Mouse (Mus musculus): ENCODE measurements around the gene Slc39a12.

The Slc39a12 gene

GRCm38 (mm10) chr2:14388162-14388561 is at the start of gene Slc39a12:
Slc39a12 (plus strand) TSS chr2:14388316.
- no peak for DNase-seq (ENCODE audit: low read depth, low spot score)

DNA sequence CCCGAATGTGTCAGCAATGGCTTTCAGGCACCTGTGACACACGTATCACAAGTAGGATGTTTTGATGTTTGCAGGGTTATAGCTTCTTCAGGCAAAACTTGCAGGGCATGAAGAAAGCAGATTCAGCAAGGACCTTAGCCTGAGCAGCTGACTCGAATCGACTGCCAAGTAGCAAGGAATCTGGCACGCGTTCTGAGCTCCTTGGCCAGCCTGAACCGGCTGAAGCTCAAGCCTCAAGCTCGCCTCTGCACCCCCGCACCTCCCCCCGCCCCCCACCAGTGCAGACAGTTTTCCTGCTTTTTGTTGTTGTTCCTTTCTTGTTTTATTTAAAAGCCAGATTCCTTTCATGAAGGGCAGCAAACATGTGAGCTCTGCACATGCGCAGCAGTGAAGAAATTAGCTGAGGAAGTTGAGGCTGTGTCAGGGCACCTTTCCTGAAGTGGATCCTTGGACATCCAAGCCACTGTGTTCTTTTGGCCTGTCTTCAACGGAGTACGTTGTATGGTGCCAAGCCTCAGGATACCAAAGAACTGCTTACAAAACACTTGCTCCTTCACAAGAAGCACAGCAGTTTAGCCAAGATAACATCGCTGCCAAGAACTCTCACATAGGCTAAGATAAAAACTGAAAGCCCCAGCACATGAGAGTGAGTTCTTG is 46.3 kb upstream of the Slc39a12 start:
- no peak for DNase-seq (ENCODE audit: low read depth, low spot score)

GRCm38 (mm10) chr2:14342309-14342839 is 45.7 kb upstream of the Slc39a12 start:
- no peak for DNase-seq (ENCODE audit: low read depth, low spot score)

DNA sequence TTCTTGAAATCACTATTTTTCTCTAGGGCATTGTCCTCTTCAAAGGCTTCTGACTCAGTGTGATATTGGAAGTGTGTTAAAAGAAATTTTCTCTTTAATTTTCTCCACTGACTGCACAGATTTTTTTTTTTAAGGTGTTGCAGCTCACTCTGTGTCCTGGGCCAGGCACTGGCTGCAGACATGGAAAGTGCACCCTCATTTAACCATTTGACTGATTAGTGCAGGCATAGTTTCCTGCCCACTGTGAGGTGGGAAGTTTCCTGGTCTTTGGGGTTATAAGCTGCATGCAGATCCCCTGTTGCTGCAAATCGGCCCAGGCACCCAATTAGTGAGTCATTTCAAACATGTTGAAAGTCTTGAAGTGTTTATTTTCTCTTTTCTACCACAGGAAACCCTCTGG is 740 bp downstream of the Slc39a12 start:
- no peak for DNase-seq (ENCODE audit: low read depth, low spot score)

- DNase-seq (ENCODE audit: low read depth, low spot score), result no peak
Observed at GRCm38 (mm10) chr2:14390900-14391299, 2.8 kb downstream of the Slc39a12 start.

GRCm38 (mm10) chr2:14403000-14403399 is 14.9 kb downstream of the Slc39a12 start:
- no peak for DNase-seq (ENCODE audit: low read depth, low spot score)

DNA sequence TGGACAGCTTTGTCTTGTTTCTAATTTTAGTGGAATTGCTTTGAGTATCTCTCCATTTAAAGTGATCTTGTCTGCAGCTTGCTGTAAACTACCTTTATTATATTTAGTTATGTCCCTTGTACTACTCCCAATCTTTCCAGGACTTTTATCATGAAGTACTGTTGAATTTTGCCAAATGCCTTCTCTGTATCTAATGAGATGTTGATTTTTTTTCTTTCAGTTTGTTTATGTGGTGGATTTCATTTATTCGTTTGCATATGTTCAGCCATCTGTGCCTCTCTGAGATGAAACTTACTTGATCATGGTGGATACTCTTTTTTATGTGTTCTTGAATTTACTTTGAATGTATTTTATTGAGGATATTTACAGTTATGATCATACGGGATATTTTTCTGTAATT is 40.9 kb downstream of the Slc39a12 start:
- no peak for DNase-seq (ENCODE audit: low read depth, low spot score)

DNA sequence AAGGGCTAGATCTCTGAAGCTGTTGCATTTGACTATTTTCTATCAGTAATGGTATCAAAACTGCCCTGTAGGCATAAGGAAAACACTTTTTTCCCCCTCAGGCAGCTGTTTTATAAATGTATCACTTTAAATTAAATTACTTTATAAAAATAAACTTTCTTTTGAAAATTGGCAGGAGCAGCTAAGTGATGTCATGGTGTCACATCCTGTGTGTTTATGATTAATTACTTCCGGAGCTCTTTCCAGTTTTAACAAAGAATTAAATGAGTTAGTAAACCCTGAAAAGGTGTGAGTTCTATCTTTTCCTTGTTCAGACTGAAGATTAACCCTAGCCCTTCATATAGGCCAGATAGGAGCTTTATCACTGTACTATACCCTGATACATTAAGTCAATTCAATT is 59.2 kb downstream of the Slc39a12 start:
- DNase-seq (ENCODE audit: low read depth, low spot score), result no peak

DNA sequence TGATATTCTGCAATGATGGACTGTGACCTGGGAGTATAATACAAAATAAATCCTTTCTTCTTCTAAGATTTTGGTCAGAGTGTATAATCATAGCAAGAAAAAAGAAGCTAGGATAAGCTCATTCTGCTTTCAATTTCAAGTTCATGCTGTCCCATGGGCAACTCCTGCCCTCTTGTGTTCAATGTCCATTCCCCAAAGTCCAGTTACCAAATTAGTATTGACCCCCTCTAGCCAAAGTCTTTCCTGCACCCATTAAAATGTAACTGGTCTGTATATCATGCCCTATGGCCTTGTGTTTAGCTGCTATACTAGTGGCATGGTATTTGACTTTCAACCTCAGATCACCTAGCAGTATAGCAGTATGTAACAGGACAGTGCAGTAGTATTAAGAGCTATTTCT is 62.8 kb downstream of the Slc39a12 start:
- DNase-seq (ENCODE audit: low read depth, low spot score), result no peak

DNA sequence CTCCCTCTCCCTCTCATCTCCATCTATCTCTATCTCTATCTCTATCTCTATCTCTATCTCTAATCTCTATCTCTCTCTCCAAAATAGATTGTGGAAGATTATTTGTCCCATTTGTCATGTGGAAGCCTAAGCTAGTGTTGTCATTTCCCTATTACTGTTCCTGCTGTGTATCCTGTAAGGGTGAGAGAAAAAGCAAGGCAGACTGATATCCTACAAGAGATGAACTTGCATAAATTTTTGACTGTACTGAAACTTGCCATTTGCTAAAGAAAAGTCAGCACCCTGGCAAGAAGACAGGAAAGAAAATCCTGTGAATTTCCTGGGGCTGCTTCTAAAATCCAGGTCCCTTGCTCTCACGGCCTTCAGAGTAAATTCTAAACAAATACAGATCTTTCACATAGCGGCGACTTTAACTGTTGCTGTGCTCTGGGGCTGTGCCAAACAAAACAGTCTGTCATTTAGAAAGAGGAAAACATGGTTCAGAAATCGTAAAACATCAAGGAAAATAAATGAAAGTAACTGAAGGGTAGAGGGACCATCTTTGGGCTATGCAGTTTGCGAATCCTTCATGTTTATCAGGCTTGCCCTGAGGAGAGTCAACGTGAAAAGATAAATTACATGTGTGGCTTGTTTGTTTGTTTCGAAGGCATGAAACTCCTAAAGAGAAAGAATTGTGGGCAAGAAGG is 67.0 kb downstream of the Slc39a12 start:
- DNase-seq (ENCODE audit: low read depth, low spot score), result no peak

DNA sequence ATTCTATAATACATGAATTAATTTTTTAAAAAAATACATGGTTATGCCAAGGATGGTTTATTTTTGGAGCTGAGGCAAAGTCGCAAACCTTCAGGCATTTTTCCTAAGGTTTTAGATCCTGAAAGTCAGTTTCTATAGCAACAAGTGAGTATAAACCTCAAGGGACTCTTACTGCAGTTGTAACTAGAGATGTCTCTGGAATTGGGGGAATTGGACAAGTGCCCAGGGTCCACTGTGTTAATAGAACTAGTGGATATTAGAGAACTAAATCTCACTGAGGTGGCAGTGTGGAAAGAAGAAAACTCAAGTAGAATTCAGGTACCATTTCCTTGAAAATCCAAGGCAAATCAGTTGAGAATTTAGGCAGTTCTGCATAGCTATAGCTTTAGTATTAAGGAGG is 76.3 kb downstream of the Slc39a12 start:
- no peak for DNase-seq (ENCODE audit: low read depth, low spot score)

- no peak for DNase-seq (ENCODE audit: low read depth, low spot score)
Observed at GRCm38 (mm10) chr2:14494132-14494531, 106.0 kb downstream of the Slc39a12 start.

DNA sequence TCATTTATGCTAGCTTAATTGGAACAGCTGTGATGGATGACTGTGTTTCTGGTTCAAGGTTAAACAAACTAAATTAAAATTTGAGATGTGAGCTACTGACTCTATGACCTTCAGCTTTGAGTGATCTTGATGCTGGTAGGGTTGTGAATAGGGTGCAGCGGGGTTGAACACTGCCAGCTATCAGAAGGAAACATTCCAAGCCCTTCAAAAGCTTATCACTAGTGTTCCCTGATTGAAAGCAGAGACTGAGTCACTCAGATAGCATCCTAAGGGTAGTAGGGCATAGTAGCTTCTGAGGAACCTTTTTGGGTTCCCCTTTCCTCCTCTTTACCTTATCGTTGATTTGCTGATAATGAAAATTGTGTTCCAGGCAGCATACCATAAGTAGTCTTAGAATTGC is 108.0 kb downstream of the Slc39a12 start:
- DNase-seq (ENCODE audit: low read depth, low spot score), result no peak

GRCm38 (mm10) chr2:14502482-14502881 is 114.4 kb downstream of the Slc39a12 start:
- no peak for DNase-seq (ENCODE audit: low read depth, low spot score)

DNA sequence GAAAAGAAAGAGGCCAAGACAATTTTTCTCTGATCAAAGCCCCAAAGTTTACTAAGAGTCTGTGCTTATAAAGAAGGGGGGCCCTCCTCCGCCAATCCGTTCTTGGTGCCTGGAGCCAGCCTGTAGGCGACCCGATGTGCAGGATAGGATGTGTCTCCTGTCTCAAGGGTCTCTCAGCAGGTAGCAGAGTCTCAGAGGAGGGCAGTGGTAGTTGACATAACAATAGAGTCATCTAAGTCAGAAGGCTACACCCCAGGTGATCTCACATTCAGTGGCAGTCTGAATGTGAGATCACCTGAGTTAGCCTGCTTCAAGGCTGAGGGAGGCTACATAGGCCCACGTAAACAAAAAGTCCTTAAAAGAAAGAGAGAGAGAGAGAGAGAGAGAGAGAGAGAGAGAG is 130.1 kb downstream of the Slc39a12 start:
- no peak for DNase-seq (ENCODE audit: low read depth, low spot score)

GRCm38 (mm10) chr2:14534325-14535077 is 146.4 kb downstream of the Slc39a12 start:
- DNase-seq (ENCODE audit: low read depth, low spot score), result no peak

DNA sequence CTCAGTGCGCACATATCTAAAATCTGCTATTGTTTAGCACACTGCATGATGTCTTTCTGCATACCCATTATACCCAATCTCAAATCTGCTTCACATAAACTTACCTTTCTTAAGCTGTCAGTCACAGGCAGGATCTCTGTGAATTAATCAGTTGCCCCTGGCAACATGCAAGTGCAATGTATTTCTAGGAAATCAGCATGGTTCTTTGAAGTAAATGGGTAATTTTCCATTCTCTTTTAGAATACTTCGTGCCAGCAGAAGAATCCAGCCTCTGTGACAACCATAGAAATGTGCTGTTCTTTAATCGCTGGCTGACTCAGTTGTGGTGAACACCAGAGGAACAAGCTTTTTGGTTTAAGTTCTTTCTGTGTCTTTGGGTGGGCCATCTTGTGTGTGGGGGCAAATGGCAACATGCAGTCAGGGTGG is 147.1 kb downstream of the Slc39a12 start:
- no peak for DNase-seq (ENCODE audit: low read depth, low spot score)

- no peak for DNase-seq (ENCODE audit: low read depth, low spot score)
Observed at GRCm38 (mm10) chr2:14537781-14538180, 149.7 kb downstream of the Slc39a12 start.

DNA sequence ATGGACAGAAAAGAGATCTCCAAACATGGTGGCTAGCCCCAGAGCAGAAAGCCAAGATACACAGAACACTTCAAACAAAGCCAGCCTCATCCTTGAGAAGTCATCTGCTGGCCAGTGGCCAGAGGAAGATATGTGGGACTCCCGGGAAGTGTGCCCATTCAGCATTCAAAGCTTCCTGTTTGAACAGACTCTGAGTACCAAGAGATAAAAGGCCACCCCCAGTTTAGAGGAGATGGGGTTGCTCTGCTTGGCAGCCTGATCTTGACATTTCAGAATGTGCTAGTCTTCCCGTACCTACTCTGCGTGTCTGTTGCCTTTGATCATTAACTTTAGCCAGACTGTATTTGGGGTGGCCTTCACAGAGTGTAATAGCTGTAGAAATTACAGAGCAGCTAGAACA is 155.2 kb downstream of the Slc39a12 start:
- DNase-seq (ENCODE audit: low read depth, low spot score), result no peak

GRCm38 (mm10) chr2:14543773-14544172 is 155.7 kb downstream of the Slc39a12 start:
- DNase-seq (ENCODE audit: low read depth, low spot score), result no peak
